Mouse (Mus musculus) embryonic facial prominence, embryonic 12.5 days (tissue): ENCODE measurements around the gene Spef1. TPM values are rescaled to one million over a fixed set of nuclear protein-coding genes. Genes with fewer than 3 reads are reported as not detected.

Source experiments
- ATAC-seq: fragments of 200-750 bp; cut with Nextera tagmentation; 2 replicates; pipeline ENCODE4 v1.8.0; 2017; ENCODE audit not compliant: insufficient number of reproducible peaks, insufficient read depth, low FRiP score, low TSS enrichment
- H3K27ac ChIP-seq: fragments of 300-500 bp; sonication (generic); 2 replicates; pipeline ENCODE4 v1.5.1; 2016; ENCODE audit warnings: mild to moderate bottlenecking
- H3K27me3 ChIP-seq: fragments of 300-500 bp; sonication (generic); 2 replicates; pipeline ENCODE4 v1.6.1; 2016; ENCODE audit warnings: mild to moderate bottlenecking, moderate library complexity
- H3K36me3 ChIP-seq: fragments of 300-500 bp; sonication (generic); 2 replicates; pipeline ENCODE4 v1.6.1; 2016; ENCODE audit warnings: mild to moderate bottlenecking
- H3K4me1 ChIP-seq: fragments of 300-500 bp; sonication (generic); 2 replicates; pipeline ENCODE4 v1.6.1; 2016
- H3K4me2 ChIP-seq: fragments of 300-500 bp; sonication (generic); replicated peaks from 2 replicates; pipeline ENCODE4 v1.6.1; 2016; ENCODE audit warnings: mild to moderate bottlenecking, moderate library complexity
- H3K4me3 ChIP-seq: fragments of 300-500 bp; sonication (generic); 2 replicates; pipeline ENCODE4 v1.5.1; 2016; ENCODE audit warnings: mild to moderate bottlenecking
- H3K9ac ChIP-seq: fragments of 300-500 bp; sonication (generic); 2 replicates; pipeline ENCODE4 v1.6.1; 2016; ENCODE audit warnings: mild to moderate bottlenecking, moderate library complexity
- H3K9me3 ChIP-seq: fragments of 300-500 bp; sonication (generic); 2 replicates; pipeline ENCODE4 v1.6.1; 2016; ENCODE audit warnings: mild to moderate bottlenecking, moderate library complexity
- WGBS: fragments of 180-500 bp; shearing (Covaris S2); methylation state at CpG from one replicate; pipeline ENCODE4 v1.1.7; 2016; 5-methylcytosine and 5-hydroxymethylcytosine counted together
- polyA plus RNA-seq: library from polyadenylated mRNA; unstranded; fragments of >200 nt; fragmentation: Nextera tagmentation; extraction: Ambion mirVana; gene quantifications from 2 replicates; pipeline ENCODE4 v1.2.1, GENCODE M21; 2016

The Spef1 gene
- polyA plus RNA-seq, 1 experiment from 2014 or later = 5.2 TPM

GRCm38 (mm10) chr2:131148353-131149253, 38.5 kb downstream of the Spef1 start:
- no peak overlapping the region for H3K4me3 ChIP-seq
- H3K27me3 ChIP-seq = no peaks in the 10 kb centered on the region
- no peaks in the 10 kb centered on the region for H3K9me3 ChIP-seq
- WGBS = 84% methylated on average over 8 of the region's 8 CpGs
- H3K4me2 ChIP-seq = no peak overlapping the region
- ATAC-seq = no peak
- no peak overlapping the region for H3K27ac ChIP-seq
- peaks cover 86% of the 10 kb centered on the region for H3K36me3 ChIP-seq
- no peaks in the 10 kb centered on the region for H3K4me1 ChIP-seq
- no peak overlapping the region for H3K9ac ChIP-seq

- no peaks in the 10 kb centered on the region for H3K27me3 ChIP-seq
- 97% methylated on average over 8 of the region's 8 CpGs for WGBS
- H3K4me2 ChIP-seq = no peak overlapping the region
- H3K4me1 ChIP-seq = no peaks in the 10 kb centered on the region
- peaks cover 92% of the 10 kb centered on the region for H3K36me3 ChIP-seq
- ATAC-seq = no peak
- no peak overlapping the region for H3K9ac ChIP-seq
- no peak overlapping the region for H3K27ac ChIP-seq
- no peaks in the 10 kb centered on the region for H3K9me3 ChIP-seq
- H3K4me3 ChIP-seq = no peak overlapping the region
Measured at GRCm38 (mm10) chr2:131147043-131147365, 40.1 kb downstream of the Spef1 start.

- Histone ChIP-seq H3K9ac (no peak overlapping the region), H3K9me3 (no peaks in the 10 kb centered on the region), H3K4me1 (no peaks in the 10 kb centered on the region), H3K27ac (no peak overlapping the region), H3K36me3 (peaks cover 94% of the 10 kb centered on the region), H3K4me3 (no peak overlapping the region), H3K4me2 (no peak overlapping the region), H3K27me3 (no peaks in the 10 kb centered on the region)
- WGBS = 87% methylated on average over 21 of the region's 21 CpGs
- no peak for ATAC-seq
Measured at GRCm38 (mm10) chr2:131146193-131147042, 40.7 kb downstream of the Spef1 start.

DNA sequence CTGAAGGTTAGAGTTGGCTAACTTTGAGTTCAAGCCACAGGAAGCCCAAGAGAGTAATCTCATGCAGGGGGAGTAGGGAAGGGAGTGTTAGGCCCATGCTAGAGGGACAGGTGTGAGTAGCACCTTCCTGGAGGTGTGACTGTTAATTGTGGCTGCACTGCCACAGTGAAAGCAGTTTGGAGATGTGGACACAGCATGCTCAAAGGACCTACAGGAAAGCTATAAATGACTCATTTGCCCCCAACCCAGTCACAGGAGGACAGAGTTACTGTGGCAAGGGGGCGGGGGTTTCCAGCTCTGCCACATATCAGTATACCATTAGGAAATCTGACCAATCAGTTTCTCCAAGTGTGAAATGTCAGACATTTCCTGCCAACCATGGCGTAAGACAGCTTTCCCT, 41.5 kb downstream of the Spef1 start:
- Histone ChIP-seq H3K9ac (no peak overlapping the region), H3K4me2 (no peak overlapping the region), H3K4me1 (no peaks in the 10 kb centered on the region), H3K36me3 (peaks cover 94% of the 10 kb centered on the region), H3K4me3 (no peak overlapping the region), H3K27me3 (no peaks in the 10 kb centered on the region), H3K27ac (no peak overlapping the region), H3K9me3 (no peaks in the 10 kb centered on the region)
- ATAC-seq = no peak
- 82% methylated on average over 2 of the region's 2 CpGs for WGBS

GRCm38 (mm10) chr2:131145121-131145520, 42.0 kb downstream of the Spef1 start:
- H3K9ac ChIP-seq = no peak overlapping the region
- 67% methylated on average over 13 of the region's 13 CpGs for WGBS
- no peak overlapping the region for H3K4me3 ChIP-seq
- H3K9me3 ChIP-seq = no peaks in the 10 kb centered on the region
- no peak overlapping the region for H3K4me2 ChIP-seq
- ATAC-seq = no peak
- no peak overlapping the region for H3K27ac ChIP-seq
- H3K27me3 ChIP-seq = no peaks in the 10 kb centered on the region
- H3K4me1 ChIP-seq = no peaks in the 10 kb centered on the region
- peaks cover 93% of the 10 kb centered on the region for H3K36me3 ChIP-seq

- H3K27ac ChIP-seq = no peak overlapping the region
- peaks cover 93% of the 10 kb centered on the region for H3K36me3 ChIP-seq
- 66% methylated on average over 22 of the region's 22 CpGs for WGBS
- H3K4me3 ChIP-seq = no peak overlapping the region
- no peak overlapping the region for H3K4me2 ChIP-seq
- ATAC-seq = no peak
- H3K9me3 ChIP-seq = no peaks in the 10 kb centered on the region
- H3K27me3 ChIP-seq = no peaks in the 10 kb centered on the region
- H3K4me1 ChIP-seq = no peaks in the 10 kb centered on the region
- H3K9ac ChIP-seq = no peak overlapping the region
Measured at GRCm38 (mm10) chr2:131143007-131143780, 43.9 kb downstream of the Spef1 start.

GRCm38 (mm10) chr2:131142592-131142991, 44.5 kb downstream of the Spef1 start:
- Histone ChIP-seq H3K27ac (no peak overlapping the region), H3K9ac (no peak overlapping the region), H3K4me3 (no peak overlapping the region), H3K4me1 (no peaks in the 10 kb centered on the region), H3K4me2 (no peak overlapping the region), H3K9me3 (no peaks in the 10 kb centered on the region), H3K27me3 (no peaks in the 10 kb centered on the region), H3K36me3 (peaks cover 93% of the 10 kb centered on the region)
- peak; percentile 54 for ATAC-seq
- 30% methylated on average over 18 of the region's 18 CpGs for WGBS

DNA sequence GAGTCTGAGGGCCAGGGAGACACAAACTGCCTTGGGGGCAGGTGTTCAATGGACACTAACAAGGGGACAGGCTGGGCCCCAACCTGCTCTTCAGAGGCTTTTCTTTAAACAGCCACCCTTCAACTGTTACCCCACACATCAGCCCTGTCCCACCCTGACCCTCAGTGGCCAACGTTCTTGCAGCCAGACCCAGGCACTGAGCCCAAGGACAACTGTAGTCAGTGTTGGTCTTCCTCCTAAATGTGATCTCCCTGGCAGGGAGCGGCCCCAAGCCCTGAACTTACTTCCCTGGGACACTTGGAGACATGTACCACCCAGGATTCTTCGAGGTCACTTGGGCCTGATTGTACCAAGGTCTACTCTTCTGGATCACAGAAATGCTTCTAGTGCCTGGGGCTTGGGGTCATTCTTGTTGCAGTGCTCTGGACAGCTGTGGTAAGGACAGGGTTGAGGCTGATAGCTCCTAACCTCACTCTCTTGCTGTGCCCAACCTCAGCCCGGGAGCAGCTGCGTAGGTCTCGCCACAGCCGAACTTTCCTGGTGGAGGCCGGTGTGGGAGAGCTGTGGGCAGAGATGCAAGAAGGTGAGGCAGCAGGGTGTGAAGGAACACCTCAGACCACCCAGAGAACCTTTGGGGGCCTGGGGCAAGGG, 45.6 kb downstream of the Spef1 start:
- 81% methylated on average over 8 of the region's 8 CpGs for WGBS
- no peak overlapping the region for H3K4me2 ChIP-seq
- no peaks in the 10 kb centered on the region for H3K27me3 ChIP-seq
- peaks cover 92% of the 10 kb centered on the region for H3K36me3 ChIP-seq
- H3K9me3 ChIP-seq = no peaks in the 10 kb centered on the region
- no peaks in the 10 kb centered on the region for H3K4me1 ChIP-seq
- no peak overlapping the region for H3K9ac ChIP-seq
- H3K27ac ChIP-seq = no peak overlapping the region
- no peak for ATAC-seq
- H3K4me3 ChIP-seq = no peak overlapping the region

DNA sequence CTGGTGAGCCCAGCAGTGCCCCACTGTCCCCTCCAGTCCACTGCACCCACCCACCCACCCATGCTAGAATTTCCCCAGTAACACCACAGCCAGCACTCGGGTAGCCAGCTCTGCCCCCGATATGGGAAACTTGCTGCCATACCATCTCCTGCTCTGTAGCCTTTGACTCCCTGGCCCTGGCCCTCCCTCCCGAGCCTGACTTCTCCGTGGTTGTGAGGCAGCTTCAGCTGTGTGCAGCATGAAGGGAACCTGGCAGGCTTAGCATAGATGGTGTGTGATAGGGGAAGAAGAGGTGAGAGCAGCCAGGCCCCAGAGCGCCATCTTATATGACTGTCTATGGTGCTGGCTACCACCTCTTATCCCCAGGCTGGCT, 46.6 kb downstream of the Spef1 start:
- 67% methylated on average over 5 of the region's 5 CpGs for WGBS

DNA sequence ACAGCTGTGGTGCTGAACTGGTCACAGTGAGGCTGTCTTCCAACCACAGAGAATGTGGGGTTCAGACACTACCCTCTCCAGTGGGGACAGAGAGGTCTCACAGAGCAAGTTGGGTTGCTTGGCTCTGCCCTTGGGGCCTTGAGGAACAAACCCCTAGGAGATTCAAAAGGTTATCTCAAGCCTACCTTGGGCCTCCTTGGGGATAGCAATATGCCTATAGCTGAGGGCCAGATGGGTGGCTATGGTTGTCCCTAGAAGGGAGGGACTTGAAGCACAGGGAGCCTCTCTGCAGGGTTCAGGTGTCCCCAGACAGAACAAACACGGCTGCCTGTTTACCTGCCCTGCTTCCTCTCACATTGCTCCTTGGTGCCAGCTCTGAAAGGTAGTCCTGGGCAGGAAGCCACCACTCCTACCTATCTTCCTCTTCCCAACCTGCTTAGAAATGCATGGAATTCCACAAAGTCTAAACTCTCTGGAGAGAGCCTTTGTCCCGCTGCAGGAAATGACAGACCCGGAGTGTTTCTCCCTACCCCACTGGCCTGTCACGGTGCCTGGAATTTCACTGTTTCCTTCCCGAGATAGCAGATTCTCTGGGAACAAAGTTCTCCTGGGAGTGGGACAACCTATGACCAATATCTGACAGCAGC, 47.1 kb downstream of the Spef1 start:
- Histone ChIP-seq H3K9ac (no peak overlapping the region), H3K4me3 (no peak overlapping the region), H3K4me2 (no peak overlapping the region), H3K9me3 (no peaks in the 10 kb centered on the region), H3K27ac (no peak overlapping the region), H3K36me3 (peaks cover 89% of the 10 kb centered on the region), H3K27me3 (no peaks in the 10 kb centered on the region), H3K4me1 (peaks cover 3% of the 10 kb centered on the region; the same call in 1 of the 2 replicates)
- WGBS = 42% methylated on average over 5 of the region's 5 CpGs
- no peak for ATAC-seq

More for the DNA sequence above, 46.6 kb downstream of the Spef1 start:
- Histone ChIP-seq H3K27ac (no peak overlapping the region), H3K36me3 (peaks cover 90% of the 10 kb centered on the region), H3K4me3 (no peak overlapping the region), H3K4me1 (no peaks in the 10 kb centered on the region), H3K4me2 (no peak overlapping the region), H3K9ac (no peak overlapping the region), H3K9me3 (no peaks in the 10 kb centered on the region), H3K27me3 (no peaks in the 10 kb centered on the region)
- ATAC-seq = no peak

GRCm38 (mm10) chr2:131139287-131139686, 47.8 kb downstream of the Spef1 start:
- H3K9ac ChIP-seq = no peak overlapping the region
- no peak overlapping the region for H3K4me3 ChIP-seq
- peaks cover 89% of the 10 kb centered on the region for H3K36me3 ChIP-seq
- peaks cover 7% of the 10 kb centered on the region; the same call in 1 of the 2 replicates for H3K4me1 ChIP-seq
- H3K27ac ChIP-seq = no peak overlapping the region
- no peaks in the 10 kb centered on the region for H3K27me3 ChIP-seq
- no peaks in the 10 kb centered on the region for H3K9me3 ChIP-seq
- no peak overlapping the region for H3K4me2 ChIP-seq
- WGBS = 89% methylated on average over 5 of the region's 5 CpGs
- no peak for ATAC-seq
